Comparison of ENCODE assay signal across 8 mouse cellular contexts in the genomic region with DNA sequence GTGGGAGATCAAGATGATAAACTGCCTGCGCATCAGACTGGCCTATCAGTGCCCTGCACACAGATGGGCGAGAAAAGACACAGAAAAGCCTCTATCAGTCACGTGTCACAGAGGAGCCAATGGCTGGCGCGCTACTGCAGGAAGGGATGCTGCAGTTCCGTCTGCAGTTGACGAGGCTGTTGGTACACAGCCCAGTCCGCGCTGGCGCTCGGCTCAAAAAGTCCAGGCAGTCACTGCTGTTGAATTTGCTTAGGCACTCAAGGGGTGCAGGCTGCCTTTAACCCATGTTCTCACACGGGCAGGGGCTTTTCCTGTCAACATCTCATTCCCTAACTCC.
DNase-seq lines count a peak whose midpoint lies in the region; ATAC-seq and TF ChIP-seq lines count a peak whose summit lies in the region.

No protein-coding gene starts in this region.

- peak overlapping the region; percentile 40 for H3K4me3 ChIP-seq in kidney, embryonic 15.5 days (replicated peaks)
- peak overlapping the region; percentile 44; the same call in 1 of the 2 replicates for H3K4me3 ChIP-seq in embryonic fibroblast, embryonic 13.5 days (ENCODE audit: insufficient read depth, low read length)
- peak overlapping the region; percentile 42 for H3K4me3 ChIP-seq in heart, embryonic 12.5 days
- no peak overlapping the region for H3K4me3 ChIP-seq in liver, embryonic 13.5 days (replicated peaks)
- H3K4me3 ChIP-seq in neural tube, embryonic 13.5 days: peak overlapping the region; percentile 39

- DNase-seq in kidney, adult 11 months: no peak
- DNase-seq in kidney, postnatal 4 days: peak; percentile 74 to 79
- DNase-seq in liver, embryonic 13.5 days: no peak
- peak; percentile 6 to 11 for DNase-seq in urinary bladder, adult 18-20 months (ENCODE audit: low spot score in 2 of 2)

- H3K27me3 ChIP-seq in kidney, embryonic 15.5 days: no peaks in the 10 kb centered on the region
- no peaks in the 10 kb centered on the region for H3K27me3 ChIP-seq in heart, embryonic 12.5 days (replicated peaks)
- no peaks in the 10 kb centered on the region for H3K27me3 ChIP-seq in liver, embryonic 13.5 days
- no peaks in the 10 kb centered on the region for H3K27me3 ChIP-seq in neural tube, embryonic 13.5 days

- no peak for TF ChIP-seq CTCF in embryonic fibroblast, embryonic 13.5 days (IDR thresholded peaks at IDR 0.05; ENCODE audit: borderline replicate concordance, insufficient read depth, low read length)

- 3% methylated on average over 12 of the region's 12 CpGs for WGBS in kidney, embryonic 15.5 days
- 4% methylated on average over 12 of the region's 12 CpGs for WGBS in heart, embryonic 12.5 days
- 7% methylated on average over 12 of the region's 12 CpGs for WGBS in liver, embryonic 13.5 days (ENCODE audit: insufficient replicate concordance)
- 3% methylated on average over 12 of the region's 12 CpGs for WGBS in neural tube, embryonic 13.5 days

- peak overlapping the region; percentile 62 for H3K4me2 ChIP-seq in kidney, embryonic 15.5 days
- H3K4me2 ChIP-seq in heart, embryonic 12.5 days: peak overlapping the region; percentile 75
- peak overlapping the region; percentile 14; the same call in 1 of the 2 replicates for H3K4me2 ChIP-seq in liver, embryonic 13.5 days
- H3K4me2 ChIP-seq in neural tube, embryonic 13.5 days: peak overlapping the region; percentile 58

- H3K4me1 ChIP-seq in kidney, embryonic 15.5 days: 0 out of 2 replicates have a peak, but pooled peaks cover 5% of the 10 kb centered on the region
- no peaks in the 10 kb centered on the region for H3K4me1 ChIP-seq in embryonic fibroblast, embryonic 13.5 days (ENCODE audit: control insufficient read depth, insufficient read depth, low read length)
- no peaks in the 10 kb centered on the region; the same call in 1 of the 2 replicates for H3K4me1 ChIP-seq in heart, embryonic 12.5 days (replicated peaks)
- H3K4me1 ChIP-seq in liver, embryonic 13.5 days (replicated peaks): no peaks in the 10 kb centered on the region
- H3K4me1 ChIP-seq in neural tube, embryonic 13.5 days (replicated peaks): peaks cover 23% of the 10 kb centered on the region

- H3K36me3 ChIP-seq in kidney, embryonic 15.5 days: no peaks in the 10 kb centered on the region
- H3K36me3 ChIP-seq in heart, embryonic 12.5 days: no peaks in the 10 kb centered on the region
- no peaks in the 10 kb centered on the region for H3K36me3 ChIP-seq in liver, embryonic 13.5 days
- no peaks in the 10 kb centered on the region for H3K36me3 ChIP-seq in neural tube, embryonic 13.5 days

- H3K9me3 ChIP-seq in kidney, embryonic 15.5 days (replicated peaks): no peaks in the 10 kb centered on the region
- H3K9me3 ChIP-seq in heart, embryonic 12.5 days (replicated peaks): no peaks in the 10 kb centered on the region
- H3K9me3 ChIP-seq in liver, embryonic 13.5 days (replicated peaks): no peaks in the 10 kb centered on the region; the same call in 1 of the 2 replicates
- no peaks in the 10 kb centered on the region for H3K9me3 ChIP-seq in neural tube, embryonic 13.5 days

- H3K9ac ChIP-seq in kidney, embryonic 15.5 days: no peak overlapping the region
- peak overlapping the region; percentile 54; the same call in 1 of the 2 replicates for H3K9ac ChIP-seq in heart, embryonic 12.5 days
- H3K9ac ChIP-seq in liver, embryonic 13.5 days: no peak overlapping the region
- peak overlapping the region; percentile 55 for H3K9ac ChIP-seq in neural tube, embryonic 13.5 days

- ATAC-seq in kidney, embryonic 15.5 days (replicated peaks; ENCODE audit: low FRiP score): peak; percentile 100
- ATAC-seq in heart, embryonic 12.5 days (ENCODE audit: insufficient number of reproducible peaks, low FRiP score): peak; percentile 92
- ATAC-seq in liver, embryonic 13.5 days (ENCODE audit: low read depth): 0 out of 2 replicates have a peak, but pooled peaks have one; percentile 34
- peak; percentile 98 for ATAC-seq in neural tube, embryonic 13.5 days (ENCODE audit: low read depth)

- TF ChIP-seq POLR2A in embryonic fibroblast, embryonic 13.5 days (IDR thresholded peaks at IDR 0.05; ENCODE audit: low read depth, low read length): no peak

- H3K27ac ChIP-seq in kidney, embryonic 15.5 days: no peak overlapping the region
- H3K27ac ChIP-seq in embryonic fibroblast, embryonic 13.5 days (ENCODE audit: insufficient read depth, low read length): no peak overlapping the region
- H3K27ac ChIP-seq in heart, embryonic 12.5 days (ENCODE audit: poor library complexity, severe bottlenecking): no peak overlapping the region
- H3K27ac ChIP-seq in liver, embryonic 13.5 days: no peak overlapping the region
- peak overlapping the region; percentile 88 for H3K27ac ChIP-seq in neural tube, embryonic 13.5 days (replicated peaks)

Comparison
In these comparisons a context has a peak if more than half of its experiments do, and no peak if none do; other contexts are left out.
1. DNase-seq: peak in kidney, postnatal 4 days (2 of 2) and urinary bladder, adult 18-20 months (2 of 2); none in kidney, adult 11 months (single experiment) and liver, embryonic 13.5 days (single experiment).
2. ATAC-seq: peak in every context shown above with its lines; median percentile 100 in kidney, embryonic 15.5 days; 98 in neural tube, embryonic 13.5 days; 92 in heart, embryonic 12.5 days; 34 in liver, embryonic 13.5 days.
3. H3K4me2 ChIP-seq: peak in every context shown above with its lines; median percentile 75 in heart, embryonic 12.5 days; 62 in kidney, embryonic 15.5 days; 58 in neural tube, embryonic 13.5 days; 14 in liver, embryonic 13.5 days.
4. H3K9ac ChIP-seq: peak in heart, embryonic 12.5 days (single experiment) and neural tube, embryonic 13.5 days (single experiment); none in kidney, embryonic 15.5 days (single experiment) and liver, embryonic 13.5 days (single experiment).